Mouse (Mus musculus) right cerebral cortex, postnatal 14 days (tissue): ENCODE results near the gene Flt4.

Experiments
- DNase-seq: peaks from one replicate; pipeline ENCODE4 v3.0.0; 2022

The Flt4 gene

DNA sequence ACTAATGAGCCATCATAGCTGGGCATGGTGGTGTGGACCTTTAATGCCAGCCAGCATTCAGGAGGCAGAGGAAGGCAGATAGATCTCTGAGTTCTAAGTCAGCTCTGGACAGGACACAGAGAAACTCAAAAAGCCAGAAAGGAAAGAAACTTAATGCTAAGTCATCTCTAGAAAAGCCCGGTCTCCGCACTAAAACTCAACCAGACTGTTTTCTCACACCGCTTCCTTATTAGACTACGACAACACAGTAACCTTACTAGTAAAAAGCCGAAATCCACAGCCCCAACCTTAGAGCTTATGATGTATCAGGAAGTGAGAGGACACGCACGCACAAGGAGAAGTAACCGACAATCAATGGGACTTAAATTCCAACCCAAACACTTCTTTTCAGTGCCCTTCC lies 93.0 kb downstream of the Flt4 start:
- no peak for DNase-seq
